Mouse (Mus musculus) neural tube, embryonic 11.5 days (tissue): Measurements from ENCODE around the gene Mpped1. TPM values are rescaled to one million over a fixed set of nuclear protein-coding genes. Genes with fewer than 3 reads are reported as not detected.

ENCODE experiments used
- ATAC-seq: fragments of 200-750 bp; cut with Nextera tagmentation; 2 replicates; pipeline ENCODE4 v1.8.0; 2017; ENCODE audit warnings: moderate number of reproducible peaks, mild to moderate bottlenecking, moderate TSS enrichment, moderate library complexity; ENCODE audit not compliant: insufficient read depth, low FRiP score, low TSS enrichment
- DNase-seq: peaks from one replicate; pipeline ENCODE4 v3.0.0-alpha.2; 2015; ENCODE audit warnings: low spot score
- H3K27ac ChIP-seq: fragments of 300-500 bp; sonication (generic); 2 replicates; pipeline ENCODE4 v1.5.1; 2014; ENCODE audit warnings: low read depth, mild to moderate bottlenecking, low read length
- H3K27me3 ChIP-seq: fragments of 300-500 bp; sonication (generic); 2 replicates; pipeline ENCODE4 v1.6.1; 2014; ENCODE audit warnings: mild to moderate bottlenecking, low read length, mixed read lengths; ENCODE audit not compliant: control insufficient read depth, insufficient read depth
- H3K36me3 ChIP-seq: fragments of 300-500 bp; sonication (generic); 2 replicates; pipeline ENCODE4 v1.6.1; 2014; ENCODE audit warnings: mild to moderate bottlenecking, low read length, moderate library complexity, mixed read lengths; ENCODE audit not compliant: control insufficient read depth, insufficient read depth
- H3K4me1 ChIP-seq: fragments of 300-500 bp; sonication (generic); 2 replicates; pipeline ENCODE4 v1.6.1; 2014; ENCODE audit warnings: low read length, mixed read lengths; ENCODE audit not compliant: control insufficient read depth, insufficient read depth
- H3K4me2 ChIP-seq: fragments of 300-500 bp; sonication (generic); 2 replicates; pipeline ENCODE4 v1.6.1; 2014; ENCODE audit warnings: low read depth, mild to moderate bottlenecking, moderate library complexity
- H3K4me3 ChIP-seq: fragments of 300-500 bp; sonication (generic); 2 replicates; pipeline ENCODE4 v1.5.1; 2014; ENCODE audit warnings: low read depth, low read length
- H3K9ac ChIP-seq: fragments of 300-500 bp; sonication (generic); 2 replicates; pipeline ENCODE4 v1.6.1; 2014; ENCODE audit warnings: mild to moderate bottlenecking, low read length
- H3K9me3 ChIP-seq: fragments of 300-500 bp; sonication (generic); 2 replicates; pipeline ENCODE4 v1.6.1; 2016; ENCODE audit warnings: low read length; ENCODE audit not compliant: control insufficient read depth
- WGBS: fragments of 180-500 bp; shearing (Covaris S2); extraction: QIAGEN DNeasy Blood & Tissue Kit; methylation state at CpG from one replicate; pipeline ENCODE4 v1.1.7; 2014; 5-methylcytosine and 5-hydroxymethylcytosine counted together
- polyA plus RNA-seq: library from polyadenylated mRNA; unstranded; fragments of >200 nt; fragmentation: Nextera tagmentation; extraction: Ambion mirVana; gene quantifications from 2 replicates; pipeline ENCODE4 v1.2.1, GENCODE M21; 2014

Gene Mpped1
- polyA plus RNA-seq, 1 experiment from 2014 or later: 5.3 TPM

DNA sequence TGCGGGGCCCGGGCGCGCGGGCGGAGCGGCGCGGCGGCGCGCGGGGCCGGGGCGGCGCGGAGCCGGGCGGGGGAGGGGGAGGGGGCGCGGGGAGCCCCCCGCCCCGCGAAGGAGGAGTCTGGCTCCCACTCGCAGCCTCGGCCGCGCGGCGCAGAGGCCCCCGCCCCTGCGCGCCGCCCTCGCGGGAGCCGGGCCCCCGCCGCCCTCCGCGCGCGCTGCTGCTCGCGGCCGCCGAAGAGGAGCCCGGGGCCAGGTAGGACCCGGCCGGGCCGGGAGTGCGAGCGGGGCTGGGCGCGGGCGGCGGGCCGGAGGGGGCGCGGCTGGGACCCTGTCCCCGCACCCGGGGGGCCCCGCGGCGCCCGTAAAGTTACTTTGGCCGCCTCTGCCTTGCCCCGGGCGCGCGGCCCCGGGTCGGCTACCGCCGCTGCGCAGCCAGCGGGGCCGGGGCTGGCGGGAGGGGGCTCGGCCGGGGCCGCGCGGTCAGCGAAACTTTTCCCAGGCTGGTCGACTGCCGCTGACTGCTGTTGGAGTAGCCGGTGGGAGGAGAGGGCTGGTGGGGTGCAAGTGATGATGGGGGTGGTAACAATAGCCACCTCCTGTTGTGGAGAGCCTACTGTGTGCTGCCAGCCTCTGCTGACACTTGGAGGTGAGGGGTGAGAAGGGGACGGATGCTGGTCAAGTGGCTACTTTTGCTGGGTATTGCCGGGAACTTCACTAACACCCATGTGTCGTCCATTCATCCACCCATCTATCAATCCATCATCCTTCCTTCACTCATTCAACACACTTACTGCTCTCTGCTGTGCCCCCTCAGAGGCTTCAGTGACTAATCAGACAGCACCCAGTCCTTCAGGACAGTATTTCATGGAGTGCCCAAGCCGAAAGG is 831 bp downstream of the Mpped1 start:
- DNase-seq (peak; percentile 38), ATAC-seq (no peak)
- Histone ChIP-seq H3K36me3 (no peaks in the 10 kb centered on the region), H3K4me2 (peak overlapping the region; percentile 91), H3K27me3 (peaks cover 17% of the 10 kb centered on the region), H3K4me3 (peak overlapping the region; percentile 71), H3K9me3 (no peaks in the 10 kb centered on the region), H3K4me1 (0 out of 2 replicates have a peak, but pooled peaks cover 3% of the 10 kb centered on the region), H3K27ac (no peak overlapping the region), H3K9ac (peak overlapping the region; percentile 69)
- 2% methylated on average over 38 of the region's 92 CpGs for WGBS

DNA sequence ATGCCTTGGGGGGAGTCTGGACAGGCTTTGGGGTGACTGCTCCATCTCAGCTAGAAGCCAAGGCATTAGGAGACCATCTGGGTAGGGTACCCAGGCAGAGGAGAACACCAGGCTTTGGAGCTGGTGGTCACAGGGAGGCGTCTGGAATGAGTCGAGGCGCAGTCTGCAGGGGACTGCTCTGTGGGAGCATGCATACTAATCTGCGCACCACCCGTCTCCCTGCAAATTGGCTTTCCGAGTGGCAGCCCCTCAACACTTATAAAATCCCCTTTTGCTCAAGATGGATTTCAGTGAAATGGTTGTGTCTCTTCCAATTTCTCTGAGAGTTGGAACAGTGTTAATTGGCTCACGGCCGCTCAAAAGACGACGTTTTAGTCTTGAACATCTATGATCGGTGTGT is 2.0 kb downstream of the Mpped1 start:
- DNase-seq (no peak), ATAC-seq (no peak)
- no peak overlapping the region for H3K27ac ChIP-seq
- no peaks in the 10 kb centered on the region for H3K9me3 ChIP-seq
- H3K4me2 ChIP-seq: no peak overlapping the region
- 0 out of 2 replicates have a peak, but pooled peaks cover 3% of the 10 kb centered on the region for H3K4me1 ChIP-seq
- no peak overlapping the region for H3K9ac ChIP-seq
- no peaks in the 10 kb centered on the region for H3K36me3 ChIP-seq
- H3K27me3 ChIP-seq: peaks cover 17% of the 10 kb centered on the region
- 78% methylated on average over 11 of the region's 11 CpGs for WGBS
- H3K4me3 ChIP-seq: no peak overlapping the region

DNA sequence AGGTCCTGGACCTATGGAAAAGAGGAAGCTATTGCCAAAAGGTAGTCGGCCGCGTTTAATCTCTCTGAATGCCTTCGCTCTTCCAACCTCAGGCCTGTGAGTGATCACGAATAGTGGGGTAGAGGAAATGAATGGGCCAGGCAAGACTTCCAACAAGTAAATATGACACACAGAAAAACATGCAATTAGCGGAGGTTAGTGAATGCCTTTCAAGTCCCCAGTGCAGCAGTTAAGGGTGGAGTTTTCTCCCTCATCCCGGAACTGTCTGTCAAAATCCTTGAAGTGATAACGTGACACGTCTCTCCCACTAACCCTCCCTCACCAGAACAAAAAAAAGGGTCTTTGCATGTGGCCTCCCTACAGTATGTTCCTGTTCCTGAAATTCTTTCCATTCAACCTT is 3.0 kb downstream of the Mpped1 start:
- 75% methylated on average over 9 of the region's 9 CpGs for WGBS
- no peaks in the 10 kb centered on the region for H3K36me3 ChIP-seq
- 0 out of 2 replicates have a peak, but pooled peaks cover 3% of the 10 kb centered on the region for H3K4me1 ChIP-seq
- no peak overlapping the region for H3K4me2 ChIP-seq
- ATAC-seq (no peak), DNase-seq (no peak)
- no peak overlapping the region for H3K9ac ChIP-seq
- no peaks in the 10 kb centered on the region for H3K9me3 ChIP-seq
- H3K4me3 ChIP-seq: no peak overlapping the region
- peaks cover 17% of the 10 kb centered on the region for H3K27me3 ChIP-seq
- no peak overlapping the region for H3K27ac ChIP-seq

DNA sequence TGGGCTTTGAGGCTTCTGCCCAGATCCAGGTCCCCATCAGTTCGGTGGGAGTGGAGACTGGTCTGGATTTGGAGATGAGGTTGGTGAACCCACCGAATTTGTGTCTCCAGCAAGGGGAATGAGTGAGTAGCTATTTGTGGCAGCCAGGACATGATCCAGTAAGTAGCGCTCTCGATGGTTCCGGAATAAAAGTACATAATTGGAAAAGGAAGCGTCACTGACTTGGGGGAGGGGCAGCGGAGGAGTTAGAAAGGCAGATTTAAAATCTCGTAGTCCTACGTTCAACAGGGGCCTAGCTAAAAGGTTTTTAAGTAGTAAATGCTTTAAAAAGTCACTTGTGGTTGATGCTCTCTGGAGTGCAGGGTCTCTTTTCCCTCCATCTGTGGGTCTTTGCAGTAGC is 5.5 kb downstream of the Mpped1 start:
- ATAC-seq (no peak), DNase-seq (no peak)
- H3K9me3 ChIP-seq: no peaks in the 10 kb centered on the region
- no peak overlapping the region for H3K27ac ChIP-seq
- H3K9ac ChIP-seq: no peak overlapping the region
- H3K4me2 ChIP-seq: no peak overlapping the region
- no peaks in the 10 kb centered on the region for H3K36me3 ChIP-seq
- 0 out of 2 replicates have a peak, but pooled peaks cover 3% of the 10 kb centered on the region for H3K4me1 ChIP-seq
- H3K4me3 ChIP-seq: no peak overlapping the region
- 82% methylated on average over 9 of the region's 9 CpGs for WGBS
- peaks cover 8% of the 10 kb centered on the region for H3K27me3 ChIP-seq

DNA sequence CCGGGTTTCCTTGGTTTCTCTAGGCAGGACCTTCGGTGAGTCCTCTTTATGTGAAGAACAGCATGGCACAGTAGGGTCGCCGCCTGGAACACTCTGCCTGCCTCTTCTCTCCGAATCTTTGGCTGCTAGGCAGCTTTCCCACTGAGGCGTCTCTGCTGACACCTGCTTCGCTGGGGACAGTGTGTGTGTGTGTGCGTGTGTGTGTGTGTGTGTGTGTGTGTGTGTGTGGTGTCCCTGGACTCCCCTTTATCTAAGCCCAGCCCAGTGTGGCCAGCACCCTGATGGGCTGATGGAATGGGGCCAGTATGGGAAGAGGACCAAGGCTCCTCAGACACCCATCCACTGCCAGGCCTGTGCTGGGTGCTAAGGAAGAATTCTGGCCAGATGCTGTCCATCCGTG is 9.8 kb downstream of the Mpped1 start:
- Histone ChIP-seq H3K9me3 (no peaks in the 10 kb centered on the region), H3K36me3 (no peaks in the 10 kb centered on the region), H3K27me3 (no peaks in the 10 kb centered on the region), H3K4me2 (no peak overlapping the region), H3K4me1 (no peaks in the 10 kb centered on the region), H3K9ac (no peak overlapping the region), H3K27ac (no peak overlapping the region), H3K4me3 (no peak overlapping the region)
- ATAC-seq: no peak
- WGBS: 75% methylated on average over 9 of the region's 9 CpGs
- no peak for DNase-seq

DNA sequence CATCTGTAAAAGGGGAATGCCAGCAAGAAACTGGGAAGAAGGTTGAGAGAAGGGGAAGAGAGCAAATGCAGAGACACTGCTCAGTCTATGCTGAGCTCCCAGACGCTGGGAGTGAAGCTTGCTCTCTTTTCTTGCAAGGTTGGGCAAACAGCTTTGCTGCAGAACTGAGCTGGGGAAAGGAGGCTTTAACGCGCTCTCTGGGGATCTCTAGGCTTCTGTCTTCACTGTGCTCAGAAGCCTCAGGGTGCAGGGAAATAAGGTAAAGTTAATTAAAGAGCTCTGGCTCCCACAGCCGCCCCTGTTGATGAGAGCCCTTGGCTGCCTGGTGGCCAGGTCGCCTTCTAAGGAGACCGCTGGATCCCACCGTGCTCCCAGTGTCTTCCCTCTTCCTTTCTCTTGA is 17.7 kb downstream of the Mpped1 start:
- no peak overlapping the region for H3K27ac ChIP-seq
- DNase-seq: no peak
- no peak overlapping the region for H3K9ac ChIP-seq
- H3K4me2 ChIP-seq: no peak overlapping the region
- H3K36me3 ChIP-seq: no peaks in the 10 kb centered on the region
- no peaks in the 10 kb centered on the region for H3K27me3 ChIP-seq
- peaks cover 3% of the 10 kb centered on the region; the same call in 1 of the 2 replicates for H3K4me1 ChIP-seq
- 70% methylated on average over 7 of the region's 7 CpGs for WGBS
- H3K9me3 ChIP-seq: no peaks in the 10 kb centered on the region
- no peak for ATAC-seq
- no peak overlapping the region for H3K4me3 ChIP-seq

DNA sequence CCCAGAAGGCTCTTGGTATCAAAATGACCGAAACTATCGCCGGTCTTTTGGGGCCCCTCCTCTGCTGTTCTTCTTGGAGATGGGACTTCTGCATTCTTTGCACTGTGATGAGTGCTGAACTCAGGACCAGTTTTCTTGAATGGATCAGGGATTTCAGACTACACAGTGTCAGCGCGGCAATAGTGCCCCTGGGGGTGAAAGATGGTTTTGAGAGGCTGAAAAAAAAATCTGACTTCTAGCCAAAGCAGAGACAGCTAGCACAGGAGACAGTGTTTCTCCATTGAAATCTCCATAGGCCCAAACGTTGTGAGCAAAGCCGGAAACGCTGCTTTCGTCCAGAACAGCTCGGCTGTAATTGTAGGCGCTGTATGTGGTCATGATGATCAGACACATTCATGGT is 19.7 kb downstream of the Mpped1 start:
- H3K4me3 ChIP-seq: no peak overlapping the region
- H3K9me3 ChIP-seq: no peaks in the 10 kb centered on the region
- WGBS: 85% methylated on average over 11 of the region's 11 CpGs
- H3K4me2 ChIP-seq: no peak overlapping the region
- H3K27ac ChIP-seq: no peak overlapping the region
- ATAC-seq (no peak), DNase-seq (no peak)
- H3K36me3 ChIP-seq: no peaks in the 10 kb centered on the region
- H3K9ac ChIP-seq: no peak overlapping the region
- no peaks in the 10 kb centered on the region for H3K27me3 ChIP-seq
- peaks cover 3% of the 10 kb centered on the region; the same call in 1 of the 2 replicates for H3K4me1 ChIP-seq

DNA sequence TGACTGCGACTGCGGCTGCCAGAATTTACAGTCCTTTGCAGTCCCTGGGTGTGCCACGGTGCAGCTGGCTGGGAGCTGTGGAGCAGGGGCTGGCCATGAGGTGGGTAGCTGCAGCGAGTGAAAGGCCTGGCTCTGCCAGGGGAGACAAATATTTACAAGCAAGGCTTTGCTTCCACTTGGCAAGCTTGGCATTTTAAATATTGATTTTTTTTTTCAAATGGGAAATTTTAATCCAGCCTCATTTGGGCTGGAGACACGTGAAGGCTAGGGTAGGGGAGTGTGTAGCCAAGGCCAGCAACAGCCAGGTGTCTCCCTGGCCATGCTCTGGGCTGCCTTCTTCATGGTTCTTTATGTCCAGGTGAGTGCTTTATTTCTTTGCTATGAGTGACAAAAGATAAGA is 21.7 kb downstream of the Mpped1 start:
- no peaks in the 10 kb centered on the region for H3K4me1 ChIP-seq
- H3K27ac ChIP-seq: no peak overlapping the region
- no peaks in the 10 kb centered on the region for H3K36me3 ChIP-seq
- no peaks in the 10 kb centered on the region for H3K9me3 ChIP-seq
- no peak overlapping the region for H3K9ac ChIP-seq
- ATAC-seq (no peak), DNase-seq (no peak)
- H3K4me3 ChIP-seq: no peak overlapping the region
- WGBS: 73% methylated on average over 5 of the region's 5 CpGs
- H3K27me3 ChIP-seq: no peaks in the 10 kb centered on the region
- no peak overlapping the region for H3K4me2 ChIP-seq

DNA sequence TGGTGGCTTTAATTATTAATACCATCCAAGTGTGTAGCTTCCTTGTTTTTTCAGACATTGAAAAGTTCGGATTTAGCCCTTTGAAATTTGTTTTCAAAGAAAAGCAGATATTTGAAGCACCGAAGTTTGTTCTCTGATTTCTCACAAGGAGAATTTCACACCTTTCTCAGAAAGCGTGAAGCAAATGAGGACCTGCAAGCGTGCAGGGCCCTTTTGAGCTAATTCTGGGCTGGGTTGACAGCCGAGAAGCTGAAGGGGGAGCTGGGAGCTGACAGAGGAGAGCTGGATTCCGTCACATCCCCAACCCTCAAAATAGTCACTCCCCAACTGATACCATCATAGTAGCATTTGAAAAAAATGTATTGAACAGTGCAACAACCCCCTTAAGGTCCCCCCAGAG is 34.8 kb downstream of the Mpped1 start:
- WGBS: 80% methylated on average over 6 of the region's 6 CpGs
- Histone ChIP-seq H3K27me3 (no peaks in the 10 kb centered on the region), H3K27ac (no peak overlapping the region), H3K4me3 (no peak overlapping the region), H3K36me3 (no peaks in the 10 kb centered on the region), H3K4me1 (no peaks in the 10 kb centered on the region), H3K4me2 (no peak overlapping the region), H3K9ac (no peak overlapping the region), H3K9me3 (no peaks in the 10 kb centered on the region)
- DNase-seq (no peak), ATAC-seq (no peak)
